Mouse (Mus musculus) B cell, adult 62 days (primary cell): ENCODE data around the gene Tcl1b5. TPM values are rescaled to one million over a fixed set of nuclear protein-coding genes. Genes with fewer than 3 reads are reported as not detected.

Experiments
- total RNA-seq: library from RNA; stranded (reverse); gene quantifications from 4 replicates; pipeline ENCODE4 v1.2.4, GENCODE M21; 2023

Gene Tcl1b5
- not detected in 4 replicates for total RNA-seq

DNA sequence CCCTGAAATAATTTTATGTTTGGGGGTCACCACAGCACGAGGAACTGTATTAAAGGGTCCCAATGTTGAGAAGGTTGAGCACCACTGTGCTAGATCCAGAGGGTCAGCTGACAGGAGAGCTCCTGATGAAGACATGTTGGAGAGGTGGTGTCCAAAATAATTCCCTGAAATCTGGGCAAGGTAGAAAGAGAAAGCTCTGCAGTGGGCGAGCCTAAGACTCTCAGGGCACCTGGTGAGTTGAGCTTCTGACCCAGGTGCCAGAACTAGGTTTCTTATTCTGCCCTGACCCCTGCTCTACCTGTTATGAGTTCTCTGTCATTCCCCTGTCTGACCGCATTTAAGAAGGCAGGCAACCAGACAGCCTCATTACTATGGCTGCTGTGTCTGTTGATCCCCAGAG, at the start of gene Tcl1b5:
Tcl1b5 (plus strand) TSS at position 301 of the 400 bp plus-strand sequence.

DNA sequence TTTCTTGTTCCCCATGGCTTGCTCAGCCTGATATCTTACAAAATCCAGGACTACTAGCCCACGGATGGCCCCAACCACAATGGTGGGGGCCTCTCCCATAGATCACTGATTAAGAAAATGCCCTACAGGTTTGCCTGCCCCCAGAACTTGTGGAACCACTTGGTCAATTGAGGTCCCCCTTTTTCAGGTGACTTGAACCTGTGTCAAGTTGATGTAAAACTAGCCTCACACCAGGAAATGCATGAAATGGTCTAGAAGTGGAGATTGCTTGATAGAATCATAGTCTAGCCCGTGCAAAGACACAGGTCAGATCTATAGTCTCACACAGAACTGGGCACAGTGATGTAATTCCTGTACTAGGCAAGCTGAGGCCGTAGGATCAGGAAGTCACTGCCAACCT, 30.4 kb upstream of the Tcl1b5 start, which contains the start of gene Tcl1b2:
Tcl1b2 (plus strand) TSS at position 301 of the 400 bp plus-strand sequence.

DNA sequence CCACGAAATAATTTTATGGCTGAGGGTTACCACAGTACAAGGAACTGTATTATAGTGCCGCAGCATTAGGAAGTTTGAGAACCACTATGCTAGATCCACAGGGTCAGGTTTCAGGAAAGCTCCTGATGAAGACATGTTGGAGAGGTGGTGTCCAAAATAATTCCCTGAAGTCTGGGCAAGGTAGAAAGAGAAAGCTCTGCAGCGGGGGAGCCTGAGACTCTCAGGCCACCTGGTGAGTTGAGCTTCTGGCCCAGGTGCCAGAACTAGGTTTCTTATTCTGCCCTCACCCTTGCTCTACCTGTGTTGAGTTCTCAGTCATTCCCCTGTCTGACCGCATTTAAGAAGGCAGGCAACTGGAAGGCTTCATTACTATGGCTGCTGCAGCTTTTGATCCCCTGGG, 16.8 kb upstream of the Tcl1b5 start, which contains the start of gene Tcl1b1:
Tcl1b1 (plus strand) TSS at position 301 of the 400 bp plus-strand sequence.

DNA sequence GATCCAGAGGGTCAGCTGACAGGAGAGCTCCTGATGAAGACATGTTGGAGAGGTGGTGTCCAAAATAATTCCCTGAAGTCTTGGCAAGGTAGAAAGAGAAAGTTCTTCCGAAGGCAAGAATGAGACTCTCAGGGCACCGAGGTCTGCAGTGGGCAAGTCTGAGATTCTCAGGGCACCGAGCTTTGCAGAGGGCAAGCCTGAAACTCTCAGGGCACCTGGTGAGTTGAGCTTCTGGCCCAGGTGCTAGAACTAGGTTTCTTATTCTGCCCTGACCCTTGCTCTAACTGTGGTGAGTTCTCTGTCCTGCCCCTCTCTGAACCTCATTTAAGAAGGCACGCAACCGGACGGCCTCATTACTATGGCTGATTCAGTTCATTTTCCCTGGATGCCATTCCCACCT, 14.6 kb downstream of the Tcl1b5 start, which contains the start of gene Tcl1b3:
Tcl1b3 (plus strand) TSS at position 301 of the 400 bp plus-strand sequence.

DNA sequence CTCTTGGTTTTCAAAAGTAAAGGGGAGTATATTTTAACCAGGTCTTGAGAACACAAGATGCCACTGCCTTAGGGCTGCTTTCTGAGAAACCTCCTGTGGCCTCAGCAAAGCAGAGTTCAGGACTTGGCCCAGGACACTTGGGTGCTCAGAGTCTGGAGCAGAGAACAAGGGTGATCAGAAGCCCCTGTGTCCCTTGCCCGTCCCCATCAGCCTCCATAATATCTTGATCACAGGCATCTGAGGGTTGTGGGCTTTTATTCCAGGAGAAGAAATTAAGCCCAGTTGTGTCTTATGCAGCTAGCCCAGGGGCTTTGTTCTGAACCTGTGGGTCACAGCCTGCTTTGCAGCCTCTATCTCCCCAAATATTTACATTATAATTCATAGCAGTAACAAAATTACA, 25.5 kb downstream of the Tcl1b5 start, which contains the start of gene Tcl1b4:
Tcl1b4 (plus strand) TSS at position 301 of the 400 bp plus-strand sequence.

DNA sequence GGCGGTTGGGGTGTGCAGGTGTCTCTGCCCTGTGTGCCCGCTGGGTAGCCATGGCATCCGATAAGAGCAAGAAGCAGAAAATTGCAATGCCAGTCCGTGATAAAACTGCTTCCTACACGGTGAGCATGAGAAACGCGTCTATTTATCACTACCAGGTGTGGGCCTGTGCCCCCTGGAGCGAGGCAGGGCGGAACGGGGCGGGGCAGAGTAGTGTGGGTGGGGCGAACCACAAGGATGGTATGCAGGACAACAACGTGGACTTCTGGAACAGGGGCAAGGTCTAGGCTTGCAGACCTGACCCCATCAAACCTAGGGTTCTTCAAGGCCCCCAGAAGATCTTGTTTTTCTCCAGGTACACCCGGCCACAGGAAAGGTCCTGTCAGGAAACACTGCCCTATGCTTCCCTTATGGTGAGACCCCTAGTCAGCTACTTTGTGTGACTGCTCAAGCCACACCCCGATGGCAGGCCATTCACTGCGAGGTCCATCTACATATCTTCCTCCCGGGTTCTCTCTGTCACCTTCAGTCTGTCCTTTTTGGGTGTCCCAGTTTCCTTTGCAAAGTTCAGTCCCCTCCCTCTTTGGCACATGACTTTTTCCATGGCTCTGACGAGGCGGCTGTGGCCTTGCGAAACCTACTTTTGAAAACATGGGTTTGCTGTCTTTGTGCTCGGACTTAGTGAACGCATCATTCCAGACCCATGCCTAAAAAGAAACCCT, 46.6 kb downstream of the Tcl1b5 start, which contains the start of gene Tcl1:
Tcl1 (minus strand) TSS at position 193 of the 719 bp plus-strand sequence.

Other genes with a start within 250 kb of the Tcl1b5 start
- 34.4 to 38.7 TPM (median 34.8 TPM) in 4 replicates for gene Syne3, start 166.5 kb upstream of the Tcl1b5 start, total RNA-seq
- 21.4 to 25.3 TPM (median 23.2 TPM) in 4 replicates for gene Glrx5, start 143.7 kb upstream of the Tcl1b5 start, total RNA-seq
- not detected in 4 replicates for gene Tcl1b2, start 30.3 kb upstream of the Tcl1b5 start, total RNA-seq
- not detected in 4 replicates for gene Tcl1b1, start 16.7 kb upstream of the Tcl1b5 start, total RNA-seq
- gene Tcl1b3, start 14.7 kb downstream of the Tcl1b5 start, total RNA-seq = not detected in 4 replicates
- gene Tcl1b4, start 25.6 kb downstream of the Tcl1b5 start, total RNA-seq = not detected in 4 replicates
- gene Tcl1, start 46.4 kb downstream of the Tcl1b5 start, total RNA-seq = not detected in 4 replicates
- not detected in 4 replicates for gene Tunar, start 157.5 kb downstream of the Tcl1b5 start, total RNA-seq